Mouse (Mus musculus): Measurements from ENCODE around the gene Fam24a. TPM values are rescaled to one million over a fixed set of nuclear protein-coding genes. Genes with fewer than 3 reads are reported as not detected.

Fam24a gene
- polyA plus RNA-seq (2012; rRNA removed) = not detected in 2 replicates

- H3K27me3 ChIP-seq (ENCODE audit: control insufficient read depth, insufficient read depth, low read length) = no peaks in the 10 kb centered on the region
- H3K4me1 ChIP-seq (replicated peaks; ENCODE audit: control insufficient read depth, insufficient read depth, low read length) = no peaks in the 10 kb centered on the region
- H3K4me3 ChIP-seq (ENCODE audit: control insufficient read depth, insufficient read depth, low read length) = no peak within 1 kb of the TSS
- H3K36me3 ChIP-seq (ENCODE audit: control insufficient read depth, insufficient read depth, low read length) = no peaks in the 10 kb centered on the region
- no peak within 1 kb of the TSS for H3K27ac ChIP-seq (ENCODE audit: control insufficient read depth, insufficient read depth, low read length)
- DNase-seq = no peak
- TF ChIP-seq POLR2A (IDR thresholded peaks at IDR 0.05; ENCODE audit: control insufficient read depth, extremely low read depth, insufficient read depth, low read length, poor library complexity) (no peak), CTCF (IDR thresholded peaks at IDR 0.05; ENCODE audit: borderline replicate concordance, control insufficient read depth, extremely low read depth, insufficient read depth, low read length, poor library complexity) (no peak)
- 67% methylated on average over 1 of the region's 1 CpGs for WGBS
Observed at GRCm38 (mm10) chr7:131333564-131333963, at the start of gene Fam24a. Gene Fam24a, plus strand, starts transcription at chr7:131333864.

DNA sequence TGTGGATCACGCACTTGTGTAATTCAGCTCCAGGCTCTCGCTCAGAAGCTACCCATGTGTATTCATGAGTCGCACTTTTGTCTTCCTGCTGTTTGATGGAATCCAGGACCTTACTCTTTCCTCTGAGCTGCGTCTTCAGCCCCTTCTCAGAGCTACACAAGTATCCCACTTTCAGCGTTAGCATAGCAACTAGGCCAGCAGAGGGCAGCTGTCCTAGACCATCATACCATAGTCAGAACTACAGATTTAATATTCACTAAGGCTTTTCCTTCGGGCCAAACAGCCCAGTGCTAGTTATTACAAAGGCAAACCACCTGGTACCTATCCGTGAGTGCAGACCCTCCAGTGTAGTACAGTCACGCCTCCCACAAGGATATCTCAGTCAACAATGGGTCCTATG, 36.5 kb upstream of the Fam24a start:
- H3K27ac ChIP-seq (ENCODE audit: control insufficient read depth, insufficient read depth, low read length) = no peak overlapping the region
- TF ChIP-seq POLR2A (IDR thresholded peaks at IDR 0.05; ENCODE audit: control insufficient read depth, extremely low read depth, insufficient read depth, low read length, poor library complexity) (no peak), CTCF (IDR thresholded peaks at IDR 0.05; ENCODE audit: borderline replicate concordance, control insufficient read depth, extremely low read depth, insufficient read depth, low read length, poor library complexity) (no peak)
- no peaks in the 10 kb centered on the region for H3K36me3 ChIP-seq (ENCODE audit: control insufficient read depth, insufficient read depth, low read length)
- H3K27me3 ChIP-seq (ENCODE audit: control insufficient read depth, insufficient read depth, low read length) = no peaks in the 10 kb centered on the region
- DNase-seq = no peak
- no peaks in the 10 kb centered on the region for H3K4me1 ChIP-seq (replicated peaks; ENCODE audit: control insufficient read depth, insufficient read depth, low read length)
- H3K4me3 ChIP-seq (ENCODE audit: control insufficient read depth, insufficient read depth, low read length) = no peak overlapping the region
- WGBS = 84% methylated on average over 8 of the region's 8 CpGs

DNA sequence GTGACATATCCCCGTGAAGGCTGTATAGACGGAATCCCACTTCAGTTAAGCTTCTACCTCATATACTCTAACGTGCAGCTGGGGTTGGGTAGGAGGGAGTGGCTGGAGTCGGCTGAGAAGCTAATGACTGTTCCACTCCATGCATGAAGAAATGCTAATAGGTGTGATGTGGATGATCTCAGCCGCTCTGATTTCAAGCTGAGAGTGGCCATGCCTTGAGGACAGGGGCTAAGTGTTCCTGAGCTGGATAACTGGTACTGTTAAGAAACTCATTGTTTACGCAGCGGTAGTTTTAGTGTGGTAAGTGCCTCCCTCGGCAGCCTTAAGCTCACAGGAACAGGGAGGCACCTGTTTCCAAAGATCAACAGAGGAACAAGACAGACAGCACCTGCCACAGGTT, 30.3 kb upstream of the Fam24a start:
- H3K4me3 ChIP-seq (ENCODE audit: control insufficient read depth, insufficient read depth, low read length) = no peak overlapping the region
- TF ChIP-seq POLR2A (IDR thresholded peaks at IDR 0.05; ENCODE audit: control insufficient read depth, extremely low read depth, insufficient read depth, low read length, poor library complexity) (no peak), CTCF (IDR thresholded peaks at IDR 0.05; ENCODE audit: borderline replicate concordance, control insufficient read depth, extremely low read depth, insufficient read depth, low read length, poor library complexity) (no peak)
- no peak overlapping the region for H3K27ac ChIP-seq (ENCODE audit: control insufficient read depth, insufficient read depth, low read length)
- no peaks in the 10 kb centered on the region for H3K36me3 ChIP-seq (ENCODE audit: control insufficient read depth, insufficient read depth, low read length)
- 82% methylated on average over 8 of the region's 8 CpGs for WGBS
- no peak for DNase-seq
- H3K4me1 ChIP-seq (replicated peaks; ENCODE audit: control insufficient read depth, insufficient read depth, low read length) = no peaks in the 10 kb centered on the region
- no peaks in the 10 kb centered on the region for H3K27me3 ChIP-seq (ENCODE audit: control insufficient read depth, insufficient read depth, low read length)

GRCm38 (mm10) chr7:131306733-131307132, 26.9 kb upstream of the Fam24a start:
- 81% methylated on average over 5 of the region's 5 CpGs for WGBS
- DNase-seq = no peak
- Histone ChIP-seq H3K4me3 (ENCODE audit: control insufficient read depth, insufficient read depth, low read length) (no peak overlapping the region), H3K27me3 (ENCODE audit: control insufficient read depth, insufficient read depth, low read length) (no peaks in the 10 kb centered on the region), H3K27ac (ENCODE audit: control insufficient read depth, insufficient read depth, low read length) (no peak overlapping the region), H3K36me3 (ENCODE audit: control insufficient read depth, insufficient read depth, low read length) (no peaks in the 10 kb centered on the region), H3K4me1 (replicated peaks; ENCODE audit: control insufficient read depth, insufficient read depth, low read length) (no peaks in the 10 kb centered on the region)
- TF ChIP-seq CTCF (IDR thresholded peaks at IDR 0.05; ENCODE audit: borderline replicate concordance, control insufficient read depth, extremely low read depth, insufficient read depth, low read length, poor library complexity) = no peak
- no peak for TF ChIP-seq POLR2A (IDR thresholded peaks at IDR 0.05; ENCODE audit: control insufficient read depth, extremely low read depth, insufficient read depth, low read length, poor library complexity)

DNA sequence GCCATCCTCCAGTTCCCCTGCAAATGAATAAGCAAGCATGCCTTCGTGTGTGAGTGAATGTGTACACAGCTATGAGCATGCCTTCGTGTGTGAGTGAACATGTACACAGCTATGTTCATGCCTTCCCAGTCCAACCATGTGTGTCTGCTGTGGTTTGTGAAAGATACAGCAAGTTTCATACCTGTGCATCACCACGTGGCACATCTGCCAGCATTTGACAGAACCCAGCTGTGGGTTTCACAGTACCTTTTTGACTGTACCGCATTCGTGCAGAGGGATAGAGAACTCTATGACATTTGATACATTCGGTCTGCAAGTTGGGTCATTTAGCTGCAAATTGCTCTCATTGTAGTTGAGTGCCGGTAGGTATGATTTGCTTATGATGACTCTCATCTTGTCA, 19.2 kb upstream of the Fam24a start:
- TF ChIP-seq POLR2A (IDR thresholded peaks at IDR 0.05; ENCODE audit: control insufficient read depth, extremely low read depth, insufficient read depth, low read length, poor library complexity) (no peak), CTCF (IDR thresholded peaks at IDR 0.05; ENCODE audit: borderline replicate concordance, control insufficient read depth, extremely low read depth, insufficient read depth, low read length, poor library complexity) (no peak)
- H3K4me3 ChIP-seq (ENCODE audit: control insufficient read depth, insufficient read depth, low read length) = no peak overlapping the region
- 80% methylated on average over 7 of the region's 7 CpGs for WGBS
- no peak for DNase-seq
- H3K27ac ChIP-seq (ENCODE audit: control insufficient read depth, insufficient read depth, low read length) = no peak overlapping the region
- no peaks in the 10 kb centered on the region for H3K27me3 ChIP-seq (ENCODE audit: control insufficient read depth, insufficient read depth, low read length)
- no peaks in the 10 kb centered on the region for H3K36me3 ChIP-seq (ENCODE audit: control insufficient read depth, insufficient read depth, low read length)
- H3K4me1 ChIP-seq (replicated peaks; ENCODE audit: control insufficient read depth, insufficient read depth, low read length) = no peaks in the 10 kb centered on the region

- 74% methylated on average over 12 of the region's 12 CpGs for WGBS
Observed at GRCm38 (mm10) chr7:131317587-131317986, 16.1 kb upstream of the Fam24a start.

GRCm38 (mm10) chr7:131318340-131318739, 15.3 kb upstream of the Fam24a start:
- no peak for TF ChIP-seq CTCF (IDR thresholded peaks at IDR 0.05; ENCODE audit: borderline replicate concordance, control insufficient read depth, extremely low read depth, insufficient read depth, low read length, poor library complexity)
- no peak for TF ChIP-seq POLR2A (IDR thresholded peaks at IDR 0.05; ENCODE audit: control insufficient read depth, extremely low read depth, insufficient read depth, low read length, poor library complexity)
- 95% methylated on average over 5 of the region's 7 CpGs for WGBS
- Histone ChIP-seq H3K36me3 (ENCODE audit: control insufficient read depth, insufficient read depth, low read length) (no peaks in the 10 kb centered on the region), H3K4me3 (ENCODE audit: control insufficient read depth, insufficient read depth, low read length) (no peak overlapping the region), H3K4me1 (replicated peaks; ENCODE audit: control insufficient read depth, insufficient read depth, low read length) (no peaks in the 10 kb centered on the region), H3K27ac (ENCODE audit: control insufficient read depth, insufficient read depth, low read length) (no peak overlapping the region), H3K27me3 (ENCODE audit: control insufficient read depth, insufficient read depth, low read length) (no peaks in the 10 kb centered on the region)
- no peak for DNase-seq

More at GRCm38 (mm10) chr7:131317587-131317986, 16.1 kb upstream of the Fam24a start:
- TF ChIP-seq POLR2A (IDR thresholded peaks at IDR 0.05; ENCODE audit: control insufficient read depth, extremely low read depth, insufficient read depth, low read length, poor library complexity) (no peak), CTCF (IDR thresholded peaks at IDR 0.05; ENCODE audit: borderline replicate concordance, control insufficient read depth, extremely low read depth, insufficient read depth, low read length, poor library complexity) (no peak)
- DNase-seq = no peak
- no peaks in the 10 kb centered on the region for H3K36me3 ChIP-seq (ENCODE audit: control insufficient read depth, insufficient read depth, low read length)
- H3K4me1 ChIP-seq (replicated peaks; ENCODE audit: control insufficient read depth, insufficient read depth, low read length) = no peaks in the 10 kb centered on the region
- H3K4me3 ChIP-seq (ENCODE audit: control insufficient read depth, insufficient read depth, low read length) = no peak overlapping the region
- H3K27me3 ChIP-seq (ENCODE audit: control insufficient read depth, insufficient read depth, low read length) = no peaks in the 10 kb centered on the region
- H3K27ac ChIP-seq (ENCODE audit: control insufficient read depth, insufficient read depth, low read length) = no peak overlapping the region
